Mouse (Mus musculus) lung, postnatal 0 days (tissue): ENCODE results near the gene Hspa1l. TPM values are rescaled to one million over a fixed set of nuclear protein-coding genes. Genes with fewer than 3 reads are reported as not detected.

Experiments
- ATAC-seq: fragments of 200-750 bp; cut with Nextera tagmentation; 2 replicates; pipeline ENCODE4 v1.8.0; 2017; ENCODE audit warnings: moderate library complexity
- DNase-seq: peaks from one replicate; pipeline ENCODE4 v3.0.0-alpha.2; 2016; ENCODE audit warnings: low spot score
- H3K27ac ChIP-seq: fragments of 300-500 bp; sonication (generic); 2 replicates; pipeline ENCODE4 v1.5.1; 2014; ENCODE audit warnings: antibody characterized with exemption, mild to moderate bottlenecking, low read length, mixed read lengths
- H3K27me3 ChIP-seq: fragments of 300-500 bp; sonication (generic); replicated peaks from 2 replicates; pipeline ENCODE4 v1.6.1; 2014; ENCODE audit warnings: low read length, mixed read lengths; ENCODE audit not compliant: insufficient read depth
- H3K36me3 ChIP-seq: fragments of 300-500 bp; sonication (generic); 2 replicates; pipeline ENCODE4 v1.6.1; 2014; ENCODE audit warnings: low read length, mixed read lengths; ENCODE audit not compliant: insufficient read depth
- H3K4me1 ChIP-seq: fragments of 300-500 bp; sonication (generic); 2 replicates; pipeline ENCODE4 v1.6.1; 2014; ENCODE audit warnings: antibody characterized with exemption, low read depth, low read length, mixed read lengths; ENCODE audit not compliant: insufficient read depth
- H3K4me2 ChIP-seq: fragments of 300-500 bp; sonication (generic); replicated peaks from 2 replicates; pipeline ENCODE4 v1.6.1; 2014; ENCODE audit warnings: low read depth, mild to moderate bottlenecking, low read length, moderate library complexity, mixed read lengths
- H3K4me3 ChIP-seq: fragments of 300-500 bp; sonication (generic); 2 replicates; pipeline ENCODE4 v1.5.1; 2014; ENCODE audit warnings: low read depth, low read length
- H3K9ac ChIP-seq: fragments of 300-500 bp; sonication (generic); replicated peaks from 2 replicates; pipeline ENCODE4 v1.6.1; 2014; ENCODE audit warnings: low read depth, mild to moderate bottlenecking
- H3K9me3 ChIP-seq: fragments of 300-500 bp; sonication (generic); 2 replicates; pipeline ENCODE4 v1.6.1; 2016; ENCODE audit warnings: low read length, mixed read lengths
- CTCF ChIP-seq: IDR thresholded peaks from 2 replicates; pipeline ENCODE4 v1.5.1; 2016; ENCODE audit warnings: antibody characterized with exemption, mild to moderate bottlenecking
- EP300 ChIP-seq: IDR thresholded peaks from 2 replicates; pipeline ENCODE4 v1.6.1; 2016; ENCODE audit warnings: antibody characterized with exemption, mild to moderate bottlenecking, control low read depth
- WGBS: fragments of 180-500 bp; shearing (Covaris S2); extraction: QIAGEN DNeasy Blood & Tissue Kit; methylation state at CpG from one replicate; pipeline ENCODE4 v1.1.7; 2014; 5-methylcytosine and 5-hydroxymethylcytosine counted together
- polyA plus RNA-seq: library from polyadenylated mRNA; unstranded; fragments of >200 nt; fragmentation: Nextera tagmentation; extraction: Ambion mirVana; gene quantifications from 2 replicates; pipeline ENCODE4 v1.2.1, GENCODE M21; 2015

Gene Hspa1l
- polyA plus RNA-seq, 1 experiment from 2014 or later = 0.79 TPM

GRCm38 (mm10) chr17:34931735-34932098 lies 40.8 kb upstream of the Hspa1l start:
- 12% methylated on average over 14 of the region's 14 CpGs for WGBS
- Histone ChIP-seq H3K4me3 (peak overlapping the region; percentile 60), H3K36me3 (0 out of 2 replicates have a peak, but pooled peaks cover 2% of the 10 kb centered on the region), H3K4me1 (peaks cover 7% of the 10 kb centered on the region; the same call in 1 of the 2 replicates), H3K27ac (peak overlapping the region; percentile 40; the same call in 1 of the 2 replicates), H3K4me2 (peak overlapping the region; percentile 91), H3K27me3 (no peaks in the 10 kb centered on the region), H3K9me3 (no peaks in the 10 kb centered on the region), H3K9ac (peak overlapping the region; percentile 55)
- no peak for TF ChIP-seq CTCF
- DNase-seq = no peak
- no peak for ATAC-seq

- Histone ChIP-seq H3K9me3 (no peaks in the 10 kb centered on the region), H3K27me3 (no peaks in the 10 kb centered on the region), H3K4me1 (peaks cover 7% of the 10 kb centered on the region; the same call in 1 of the 2 replicates), H3K36me3 (0 out of 2 replicates have a peak, but pooled peaks cover 2% of the 10 kb centered on the region), H3K9ac (no peak overlapping the region), H3K27ac (no peak overlapping the region), H3K4me3 (no peak overlapping the region; the same call in 1 of the 2 replicates), H3K4me2 (no peak overlapping the region)
- DNase-seq (no peak), ATAC-seq (no peak)
- no peak for TF ChIP-seq EP300
- no peak for TF ChIP-seq CTCF
- 61% methylated on average over 8 of the region's 8 CpGs for WGBS
Measured at GRCm38 (mm10) chr17:34932287-34932686, 40.2 kb upstream of the Hspa1l start.

- 75% methylated on average over 24 of the region's 24 CpGs for WGBS
- Histone ChIP-seq H3K36me3 (0 out of 2 replicates have a peak, but pooled peaks cover 2% of the 10 kb centered on the region), H3K4me3 (no peak overlapping the region), H3K4me2 (no peak overlapping the region), H3K9me3 (no peaks in the 10 kb centered on the region), H3K27me3 (no peaks in the 10 kb centered on the region), H3K4me1 (peaks cover 7% of the 10 kb centered on the region; the same call in 1 of the 2 replicates), H3K27ac (no peak overlapping the region), H3K9ac (no peak overlapping the region)
- TF ChIP-seq EP300 = no peak
- no peak for TF ChIP-seq CTCF
- DNase-seq (no peak), ATAC-seq (no peak)
Measured at GRCm38 (mm10) chr17:34934031-34934430, 38.5 kb upstream of the Hspa1l start.

GRCm38 (mm10) chr17:34934830-34935229 lies 37.7 kb upstream of the Hspa1l start:
- ATAC-seq (no peak), DNase-seq (peak; percentile 59)

GRCm38 (mm10) chr17:34937960-34938505 lies 34.5 kb upstream of the Hspa1l start:
- no peaks in the 10 kb centered on the region for H3K27me3 ChIP-seq
- no peaks in the 10 kb centered on the region for H3K9me3 ChIP-seq
- TF ChIP-seq CTCF = no peak
- no peak for TF ChIP-seq EP300
- DNase-seq = no peak
- H3K4me3 ChIP-seq = no peak overlapping the region
- H3K36me3 ChIP-seq = 0 out of 2 replicates have a peak, but pooled peaks cover 2% of the 10 kb centered on the region
- WGBS = 81% methylated on average over 6 of the region's 6 CpGs
- H3K4me1 ChIP-seq = no peaks in the 10 kb centered on the region
- H3K4me2 ChIP-seq = no peak overlapping the region
- H3K9ac ChIP-seq = no peak overlapping the region
- ATAC-seq = no peak
- H3K27ac ChIP-seq = no peak overlapping the region; the same call in 1 of the 2 replicates

More at GRCm38 (mm10) chr17:34934830-34935229, 37.7 kb upstream of the Hspa1l start:
- H3K27me3 ChIP-seq = no peaks in the 10 kb centered on the region
- no peak overlapping the region for H3K27ac ChIP-seq
- WGBS = 39% methylated on average over 8 of the region's 8 CpGs
- 0 out of 2 replicates have a peak, but pooled peaks cover 2% of the 10 kb centered on the region for H3K36me3 ChIP-seq
- no peaks in the 10 kb centered on the region for H3K9me3 ChIP-seq
- TF ChIP-seq CTCF (no peak), EP300 (peak; percentile 35; the same call in 1 of the 2 replicates)
- peaks cover 7% of the 10 kb centered on the region; the same call in 1 of the 2 replicates for H3K4me1 ChIP-seq
- no peak overlapping the region for H3K4me2 ChIP-seq
- H3K4me3 ChIP-seq = no peak overlapping the region
- no peak overlapping the region for H3K9ac ChIP-seq

GRCm38 (mm10) chr17:34941344-34942041 lies 31.0 kb upstream of the Hspa1l start:
- ATAC-seq = no peak
- Histone ChIP-seq H3K4me3 (no peak overlapping the region), H3K9me3 (no peaks in the 10 kb centered on the region), H3K27ac (peak overlapping the region; percentile 43; the same call in 1 of the 2 replicates), H3K9ac (no peak overlapping the region; the same call in 1 of the 2 replicates), H3K4me1 (no peaks in the 10 kb centered on the region), H3K27me3 (no peaks in the 10 kb centered on the region), H3K36me3 (no peaks in the 10 kb centered on the region), H3K4me2 (peak overlapping the region; percentile 36)
- 8% methylated on average over 15 of the region's 15 CpGs for WGBS
- TF ChIP-seq EP300 = no peak
- TF ChIP-seq CTCF = no peak
- DNase-seq = peak; percentile 14
